Mouse (Mus musculus) limb, embryonic 13.5 days (tissue): ENCODE results near the gene Pbxip1. TPM values are rescaled to one million over a fixed set of nuclear protein-coding genes. Genes with fewer than 3 reads are reported as not detected.

Source experiments
- ATAC-seq: fragments of 200-750 bp; cut with Nextera tagmentation; 2 replicates; pipeline ENCODE4 v1.8.0; 2017; ENCODE audit warnings: low read depth, moderate number of reproducible peaks, moderate TSS enrichment; ENCODE audit not compliant: low FRiP score
- H3K27ac ChIP-seq: fragments of 300-500 bp; sonication (generic); 2 replicates; pipeline ENCODE4 v1.5.1; 2015; ENCODE audit warnings: inconsistent platforms, mild to moderate bottlenecking, moderate library complexity
- H3K27me3 ChIP-seq: fragments of 300-500 bp; sonication (generic); 2 replicates; pipeline ENCODE4 v1.6.1; 2015; ENCODE audit warnings: mild to moderate bottlenecking, inconsistent platforms
- H3K36me3 ChIP-seq: fragments of 300-500 bp; sonication (generic); 2 replicates; pipeline ENCODE4 v1.6.1; 2015; ENCODE audit warnings: inconsistent platforms, mild to moderate bottlenecking, moderate library complexity
- H3K4me1 ChIP-seq: fragments of 300-500 bp; sonication (generic); 2 replicates; pipeline ENCODE4 v1.6.1; 2015; ENCODE audit warnings: inconsistent platforms
- H3K4me2 ChIP-seq: fragments of 300-500 bp; sonication (generic); replicated peaks from 2 replicates; pipeline ENCODE4 v1.6.1; 2015; ENCODE audit warnings: inconsistent platforms, mild to moderate bottlenecking, moderate library complexity
- H3K4me3 ChIP-seq: fragments of 300-500 bp; sonication (generic); 2 replicates; pipeline ENCODE4 v1.5.1; 2015; ENCODE audit warnings: moderate library complexity, mild to moderate bottlenecking, inconsistent platforms
- H3K9ac ChIP-seq: fragments of 300-500 bp; sonication (generic); 2 replicates; pipeline ENCODE4 v1.6.1; 2015; ENCODE audit warnings: mild to moderate bottlenecking, inconsistent platforms
- H3K9me3 ChIP-seq: fragments of 300-500 bp; sonication (generic); 2 replicates; pipeline ENCODE4 v1.6.1; 2016; ENCODE audit warnings: inconsistent platforms
- WGBS: fragments of 180-500 bp; shearing (Covaris S2); methylation state at CpG from one replicate; pipeline ENCODE4 v1.1.7; 2015; 5-methylcytosine and 5-hydroxymethylcytosine counted together
- polyA plus RNA-seq: library from polyadenylated mRNA; unstranded; fragments of >200 nt; fragmentation: Nextera tagmentation; extraction: Ambion mirVana; gene quantifications from 2 replicates; pipeline ENCODE4 v1.2.1, GENCODE M21; 2015

The Pbxip1 gene
- polyA plus RNA-seq, 1 experiment from 2014 or later, result 34.1 TPM

DNA sequence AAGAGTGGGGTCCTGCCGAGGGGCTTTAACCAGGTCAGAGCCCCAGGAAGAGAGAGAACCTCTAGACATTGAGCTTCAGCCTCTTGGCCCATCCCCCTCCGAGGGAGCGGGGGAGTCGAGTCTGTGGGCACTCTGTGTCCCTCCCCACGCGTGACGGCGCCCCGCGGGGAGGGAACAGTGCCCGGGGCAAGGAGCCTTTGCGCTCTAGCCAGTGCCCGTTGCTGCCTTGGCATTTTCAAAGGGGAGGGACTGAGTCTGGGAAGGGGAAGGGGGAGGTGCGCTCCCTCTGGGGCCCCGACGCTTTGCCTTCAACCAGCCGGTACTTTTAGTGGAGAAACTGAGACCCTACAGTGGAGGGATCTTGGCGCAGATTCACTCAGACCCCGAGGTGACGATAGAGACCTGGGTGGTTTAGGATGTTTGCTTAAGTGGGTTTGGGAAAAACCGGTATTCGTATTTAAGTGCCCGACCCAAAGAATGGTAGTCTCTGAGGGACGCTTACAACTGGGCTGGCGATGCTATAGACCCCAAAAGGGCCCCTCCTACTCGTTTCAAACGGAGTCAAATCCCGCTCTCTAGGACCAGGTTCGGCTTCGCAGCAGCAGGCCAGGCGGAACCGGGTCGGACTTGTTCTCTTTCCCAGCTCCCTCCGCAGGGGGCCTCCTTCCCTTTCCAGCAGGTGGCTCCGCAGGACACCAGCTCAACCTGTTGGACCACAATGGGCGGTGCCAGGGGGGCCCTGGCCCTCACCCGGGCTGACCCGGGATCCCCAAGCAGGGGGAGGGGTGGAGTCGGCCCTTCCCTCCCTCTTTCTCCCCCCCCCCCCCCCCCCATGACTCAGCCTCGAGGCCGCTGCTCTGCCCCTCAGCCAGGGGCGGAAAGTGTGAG is 42.3 kb upstream of the Pbxip1 start, which contains the start of gene Zbtb7b:
Gene Zbtb7b (minus strand): TSS at position 771 of the 888 bp plus-strand sequence.
- under 1% methylated on average over 42 of the region's 42 CpGs for WGBS
- Histone ChIP-seq H3K9ac (peak within 1 kb of the TSS; percentile 68), H3K9me3 (no peaks in the 10 kb centered on the region), H3K27ac (peak within 1 kb of the TSS; percentile 80), H3K4me2 (peak within 1 kb of the TSS; percentile 98), H3K36me3 (no peaks in the 10 kb centered on the region), H3K4me3 (peak within 1 kb of the TSS; percentile 59), H3K4me1 (peaks cover 56% of the 10 kb centered on the region), H3K27me3 (peaks cover 24% of the 10 kb centered on the region)
- peak; percentile 21 for ATAC-seq

GRCm38 (mm10) chr3:89394894-89395256 is 41.6 kb upstream of the Pbxip1 start:
- Histone ChIP-seq H3K27ac (peak overlapping the region; percentile 80), H3K36me3 (no peaks in the 10 kb centered on the region), H3K9ac (peak overlapping the region; percentile 68), H3K4me1 (peaks cover 56% of the 10 kb centered on the region), H3K4me3 (peak overlapping the region; percentile 59), H3K9me3 (no peaks in the 10 kb centered on the region), H3K4me2 (peak overlapping the region; percentile 98), H3K27me3 (peaks cover 24% of the 10 kb centered on the region)
- WGBS, result under 1% methylated on average over 12 of the region's 12 CpGs
- ATAC-seq, result peak; percentile 9; the same call in 1 of the 2 replicates

- Histone ChIP-seq H3K27ac (peak overlapping the region; percentile 80), H3K4me2 (peak overlapping the region; percentile 98), H3K9me3 (no peaks in the 10 kb centered on the region), H3K36me3 (no peaks in the 10 kb centered on the region), H3K27me3 (peaks cover 24% of the 10 kb centered on the region), H3K4me1 (peaks cover 56% of the 10 kb centered on the region), H3K9ac (peak overlapping the region; percentile 68), H3K4me3 (peak overlapping the region; percentile 59)
- 1% methylated on average over 10 of the region's 10 CpGs for WGBS
- ATAC-seq, result no peak
Measured at GRCm38 (mm10) chr3:89395419-89395805, 41.1 kb upstream of the Pbxip1 start.

GRCm38 (mm10) chr3:89395806-89396653 is 40.5 kb upstream of the Pbxip1 start:
- Histone ChIP-seq H3K27me3 (peaks cover 19% of the 10 kb centered on the region), H3K36me3 (no peaks in the 10 kb centered on the region), H3K4me1 (peaks cover 51% of the 10 kb centered on the region), H3K27ac (peak overlapping the region; percentile 80), H3K4me3 (peak overlapping the region; percentile 59), H3K4me2 (peak overlapping the region; percentile 98), H3K9ac (peak overlapping the region; percentile 68), H3K9me3 (no peaks in the 10 kb centered on the region)
- under 1% methylated on average over 39 of the region's 44 CpGs for WGBS
- peak; percentile 31; the same call in 1 of the 2 replicates for ATAC-seq

DNA sequence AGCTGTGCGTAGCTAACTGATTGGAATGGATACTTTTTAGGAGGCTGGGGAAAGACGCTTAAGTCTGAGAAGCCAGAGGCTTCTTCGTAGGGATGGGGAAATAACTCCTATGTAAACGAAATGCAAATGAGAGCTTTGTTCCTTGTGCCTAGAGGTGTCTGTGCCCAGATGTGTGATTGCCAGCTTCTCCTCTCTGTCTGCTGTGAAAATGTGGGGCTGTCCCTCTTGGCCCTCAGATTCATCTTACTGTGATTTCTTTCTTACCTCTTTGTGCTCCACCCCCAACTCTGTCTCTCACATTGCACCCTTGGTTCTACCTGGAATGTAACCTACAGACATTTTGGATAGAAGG is 39.9 kb upstream of the Pbxip1 start:
- peak overlapping the region; percentile 80 for H3K27ac ChIP-seq
- no peak for ATAC-seq
- H3K9ac ChIP-seq, result peak overlapping the region; percentile 68
- peaks cover 45% of the 10 kb centered on the region for H3K4me1 ChIP-seq
- H3K36me3 ChIP-seq, result peaks cover 3% of the 10 kb centered on the region; the same call in 1 of the 2 replicates
- peak overlapping the region; percentile 98 for H3K4me2 ChIP-seq
- peaks cover 13% of the 10 kb centered on the region for H3K27me3 ChIP-seq
- H3K9me3 ChIP-seq, result no peaks in the 10 kb centered on the region
- peak overlapping the region; percentile 59 for H3K4me3 ChIP-seq
- 0% methylated on average over 4 of the region's 4 CpGs for WGBS

DNA sequence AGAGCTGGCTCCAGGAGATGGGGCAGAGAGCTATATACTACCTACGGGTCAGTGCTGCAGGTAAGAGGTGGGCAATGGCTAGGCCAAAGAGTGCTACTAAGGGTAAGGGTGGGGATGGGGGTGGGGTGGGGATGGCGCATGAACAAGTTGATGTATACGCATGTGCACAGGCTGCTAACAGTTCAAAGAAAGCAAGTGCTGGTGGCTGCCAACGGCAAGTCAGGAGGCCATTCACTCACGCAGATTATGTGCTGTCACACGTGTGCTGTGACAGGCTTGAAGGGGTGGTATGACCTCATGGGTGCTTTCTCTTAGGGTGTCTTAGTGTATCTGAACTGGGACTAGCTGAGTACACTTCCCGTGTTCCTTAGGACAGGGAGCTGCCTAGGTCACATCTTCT is 35.2 kb upstream of the Pbxip1 start:
- no peak for ATAC-seq
- WGBS, result 93% methylated on average over 7 of the region's 7 CpGs
- peaks cover 7% of the 10 kb centered on the region for H3K4me1 ChIP-seq
- H3K27me3 ChIP-seq, result no peaks in the 10 kb centered on the region
- H3K9me3 ChIP-seq, result no peaks in the 10 kb centered on the region
- no peak overlapping the region for H3K9ac ChIP-seq
- H3K4me3 ChIP-seq, result no peak overlapping the region
- H3K36me3 ChIP-seq, result peaks cover 41% of the 10 kb centered on the region
- no peak overlapping the region for H3K27ac ChIP-seq
- H3K4me2 ChIP-seq, result no peak overlapping the region

DNA sequence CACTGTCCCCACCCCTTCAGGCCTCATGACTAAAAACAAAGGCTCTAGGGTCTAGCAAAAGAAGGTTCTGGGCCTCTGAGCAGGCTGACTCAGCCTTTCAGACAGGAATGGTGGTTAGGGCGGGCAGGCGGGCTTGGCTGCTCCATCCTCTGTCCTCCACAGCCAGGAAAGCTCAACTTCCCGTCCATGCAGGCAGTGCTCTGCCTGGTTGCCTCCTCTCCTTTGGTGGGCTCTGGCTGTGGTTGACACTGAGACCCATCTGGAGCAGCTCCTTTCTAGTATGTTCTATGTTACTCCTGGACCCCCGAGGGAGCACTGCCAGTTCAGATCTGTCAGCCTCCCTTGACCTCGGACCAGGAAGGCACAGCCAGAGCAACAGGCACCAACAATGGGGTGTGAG is 33.8 kb upstream of the Pbxip1 start, which contains the start of gene Lenep:
Gene Lenep (minus strand): TSS at position 101 of the 400 bp plus-strand sequence.
- ATAC-seq, result no peak
- H3K9me3 ChIP-seq, result no peaks in the 10 kb centered on the region
- no peaks in the 10 kb centered on the region for H3K27me3 ChIP-seq
- no peak within 1 kb of the TSS for H3K27ac ChIP-seq
- no peak within 1 kb of the TSS for H3K4me3 ChIP-seq
- no peak within 1 kb of the TSS for H3K4me2 ChIP-seq
- peaks cover 50% of the 10 kb centered on the region for H3K36me3 ChIP-seq
- no peaks in the 10 kb centered on the region for H3K4me1 ChIP-seq
- WGBS, result 78% methylated on average over 5 of the region's 5 CpGs
- 0 out of 2 replicates have a peak within 1 kb of the TSS, but pooled peaks have one; percentile 8 for H3K9ac ChIP-seq

DNA sequence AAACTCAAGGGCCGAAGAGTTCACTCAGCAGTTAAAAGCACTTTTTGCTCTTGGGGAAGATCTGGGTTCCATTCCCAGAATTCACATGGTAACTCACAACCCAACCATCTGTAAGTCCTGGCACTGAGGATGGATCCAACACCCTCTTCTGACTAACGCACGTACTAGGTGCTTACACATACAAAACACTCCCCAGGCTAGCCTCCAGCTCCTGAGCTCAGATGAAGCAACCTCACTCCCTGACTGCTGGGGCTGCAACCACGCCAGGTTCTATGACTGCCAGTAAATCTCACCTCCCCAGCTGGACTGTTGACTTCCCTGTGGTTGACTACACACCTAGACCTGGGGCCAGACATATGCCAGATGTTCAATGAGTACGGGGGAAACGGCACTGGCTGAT is 29.6 kb upstream of the Pbxip1 start:
- Histone ChIP-seq H3K27me3 (no peaks in the 10 kb centered on the region), H3K4me1 (peaks cover 8% of the 10 kb centered on the region), H3K4me3 (no peak overlapping the region), H3K9me3 (no peaks in the 10 kb centered on the region), H3K9ac (no peak overlapping the region), H3K4me2 (no peak overlapping the region), H3K36me3 (peaks cover 59% of the 10 kb centered on the region), H3K27ac (no peak overlapping the region)
- ATAC-seq, result no peak
- WGBS, result 85% methylated on average over 6 of the region's 6 CpGs

- Histone ChIP-seq H3K4me2 (no peak overlapping the region), H3K9me3 (no peaks in the 10 kb centered on the region), H3K9ac (no peak overlapping the region), H3K36me3 (peaks cover 49% of the 10 kb centered on the region), H3K4me3 (no peak overlapping the region), H3K4me1 (peaks cover 8% of the 10 kb centered on the region), H3K27ac (no peak overlapping the region), H3K27me3 (no peaks in the 10 kb centered on the region)
- ATAC-seq, result no peak
- WGBS, result 60% methylated on average over 16 of the region's 16 CpGs
Measured at GRCm38 (mm10) chr3:89408448-89408847, 28.1 kb upstream of the Pbxip1 start.

GRCm38 (mm10) chr3:89409701-89410100 is 26.8 kb upstream of the Pbxip1 start:
- Histone ChIP-seq H3K4me2 (no peak overlapping the region), H3K27me3 (no peaks in the 10 kb centered on the region), H3K4me3 (no peak overlapping the region), H3K9ac (no peak overlapping the region), H3K4me1 (peaks cover 8% of the 10 kb centered on the region), H3K36me3 (peaks cover 52% of the 10 kb centered on the region), H3K9me3 (no peaks in the 10 kb centered on the region), H3K27ac (no peak overlapping the region)
- 92% methylated on average over 3 of the region's 3 CpGs for WGBS
- ATAC-seq, result no peak

DNA sequence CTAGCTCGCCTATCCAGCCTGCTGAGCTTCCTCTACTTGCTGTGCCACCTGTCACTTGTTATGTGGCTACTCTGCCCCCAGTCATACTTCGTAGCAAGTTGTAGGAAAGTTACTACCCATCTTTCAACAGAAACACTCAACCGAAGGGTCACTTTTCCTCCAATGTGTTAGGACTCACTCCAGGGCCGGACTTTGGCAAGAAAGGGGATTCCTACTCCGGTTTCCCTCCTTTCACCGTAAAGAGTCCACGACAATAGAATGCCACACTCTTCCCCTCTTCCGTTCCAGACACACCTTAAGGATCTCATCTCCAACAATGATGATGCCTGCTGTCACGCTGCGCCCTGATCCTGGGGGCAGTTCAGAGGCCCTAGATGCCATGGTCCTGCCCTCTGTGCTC is 25.6 kb upstream of the Pbxip1 start:
- H3K4me2 ChIP-seq, result peak overlapping the region; percentile 71
- H3K27ac ChIP-seq, result no peak overlapping the region
- no peak for ATAC-seq
- H3K27me3 ChIP-seq, result no peaks in the 10 kb centered on the region
- H3K36me3 ChIP-seq, result peaks cover 56% of the 10 kb centered on the region
- H3K9ac ChIP-seq, result peak overlapping the region; percentile 59
- WGBS, result 82% methylated on average over 10 of the region's 10 CpGs
- peaks cover 8% of the 10 kb centered on the region for H3K4me1 ChIP-seq
- no peaks in the 10 kb centered on the region for H3K9me3 ChIP-seq
- H3K4me3 ChIP-seq, result peak overlapping the region; percentile 50
